Mouse (Mus musculus): ENCODE measurements around the gene Scg5. TPM values are rescaled to one million over a fixed set of nuclear protein-coding genes. Genes with fewer than 3 reads are reported as not detected.

Scg5 gene
- total and polyA plus RNA-seq, 2 experiments from 2014 or later = 234 to 419 TPM

DNA sequence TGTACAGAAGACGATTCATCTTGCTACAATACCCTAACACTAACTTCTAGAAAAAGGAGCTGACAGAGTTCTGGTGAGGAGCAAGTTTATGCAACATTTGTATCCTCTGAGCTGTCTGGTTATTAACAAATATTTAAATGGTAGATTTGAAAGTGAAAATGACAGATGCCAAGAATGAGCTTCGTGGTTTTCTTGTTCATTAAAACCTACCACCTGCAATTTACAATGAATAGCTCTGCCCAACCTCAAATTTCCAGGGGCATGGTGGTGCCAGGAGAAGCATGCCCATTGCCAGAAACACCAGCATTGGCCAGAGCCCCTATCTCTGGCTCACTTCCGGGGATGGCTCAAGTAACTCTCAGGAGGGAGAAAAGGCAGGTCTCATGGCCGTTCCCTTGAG, 47.4 kb downstream of the Scg5 start:
- no peak overlapping the region for H3K4me2 ChIP-seq (ENCODE audit: low read depth, low read length, poor library complexity, severe bottlenecking)
- no peak overlapping the region for H3K27ac ChIP-seq (ENCODE audit: low read depth, low read length)
- 0 out of 2 replicates have a peak, but pooled peaks cover 10% of the 10 kb centered on the region for H3K36me3 ChIP-seq (ENCODE audit: insufficient read depth, low read length)
- no peak overlapping the region for H3K4me3 ChIP-seq (ENCODE audit: low read depth, low read length)
- H3K27me3 ChIP-seq (ENCODE audit: insufficient read depth, low read length) = no peaks in the 10 kb centered on the region
- no peak overlapping the region for H3K9ac ChIP-seq (replicated peaks; ENCODE audit: low read length, poor library complexity, severe bottlenecking)
- no peak for DNase-seq (ENCODE audit: low spot score)
- no peak for TF ChIP-seq CTCF (IDR thresholded peaks at IDR 0.05)
- ATAC-seq (ENCODE audit: low FRiP score) = no peak
- H3K9me3 ChIP-seq (ENCODE audit: low read length) = no peaks in the 10 kb centered on the region
- no peaks in the 10 kb centered on the region for H3K4me1 ChIP-seq (ENCODE audit: insufficient read depth, low read length)
- 84% methylated on average over 4 of the region's 4 CpGs for whole genome bisulfite sequencing

DNA sequence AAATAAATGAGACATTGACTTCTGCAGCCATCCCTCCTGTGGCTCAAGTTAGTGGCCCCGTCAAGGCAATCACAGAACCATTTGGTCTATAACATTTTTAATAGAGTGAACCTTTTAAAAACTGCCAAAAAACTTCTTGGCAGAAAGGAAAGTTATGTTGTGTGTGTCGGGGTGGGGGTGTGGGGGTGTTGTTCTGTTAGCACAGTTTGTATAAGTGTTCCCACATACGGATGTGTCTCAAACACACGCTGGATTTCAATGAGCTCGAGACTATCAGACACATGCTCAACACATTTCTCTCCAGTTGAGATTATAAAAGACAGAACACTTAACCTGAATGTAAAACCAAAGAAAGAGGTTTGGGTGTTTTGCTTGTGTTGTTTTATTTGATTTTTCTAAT, 47.8 kb downstream of the Scg5 start:
- 84% methylated on average over 5 of the region's 5 CpGs for WGBS
- no peak for DNase-seq (ENCODE audit: low spot score)
- H3K36me3 ChIP-seq (ENCODE audit: insufficient read depth, low read length) = 0 out of 2 replicates have a peak, but pooled peaks cover 10% of the 10 kb centered on the region

DNA sequence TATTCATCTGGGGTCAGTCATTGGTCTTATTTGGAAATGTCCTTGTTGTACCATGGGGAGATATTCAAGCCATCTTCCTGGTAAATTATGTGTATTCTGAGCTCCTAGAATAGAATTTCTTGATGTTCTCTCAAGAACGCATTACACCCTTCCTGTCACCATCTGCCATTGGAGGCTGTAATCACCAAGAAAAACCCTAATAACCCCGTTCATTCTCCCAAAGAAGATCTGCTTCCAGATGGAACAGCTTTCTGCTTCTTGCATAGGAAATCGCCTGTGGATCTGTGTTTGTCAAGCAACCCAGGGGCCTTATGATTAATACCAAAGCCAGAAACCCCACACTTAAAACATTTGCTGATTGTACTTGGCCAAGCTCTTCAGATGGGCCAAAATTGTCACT, 49.6 kb downstream of the Scg5 start:
- WGBS = 85% methylated on average over 3 of the region's 3 CpGs
- Histone ChIP-seq H3K4me1 (ENCODE audit: insufficient read depth, low read length) (no peaks in the 10 kb centered on the region), H3K27me3 (ENCODE audit: insufficient read depth, low read length) (no peaks in the 10 kb centered on the region), H3K4me2 (ENCODE audit: low read depth, low read length, poor library complexity, severe bottlenecking) (no peak overlapping the region), H3K9me3 (ENCODE audit: low read length) (no peaks in the 10 kb centered on the region), H3K4me3 (ENCODE audit: low read depth, low read length) (no peak overlapping the region), H3K27ac (ENCODE audit: low read depth, low read length) (no peak overlapping the region), H3K36me3 (ENCODE audit: insufficient read depth, low read length) (peaks cover 13% of the 10 kb centered on the region; the same call in 1 of the 2 replicates), H3K9ac (replicated peaks; ENCODE audit: low read length, poor library complexity, severe bottlenecking) (no peak overlapping the region)
- TF ChIP-seq CTCF (IDR thresholded peaks at IDR 0.05) = no peak
- DNase-seq (ENCODE audit: low spot score) = no peak
- ATAC-seq (ENCODE audit: low FRiP score) = no peak

More for the DNA sequence above, 47.8 kb downstream of the Scg5 start:
- Histone ChIP-seq H3K9me3 (ENCODE audit: low read length) (no peaks in the 10 kb centered on the region), H3K27me3 (ENCODE audit: insufficient read depth, low read length) (no peaks in the 10 kb centered on the region), H3K4me2 (ENCODE audit: low read depth, low read length, poor library complexity, severe bottlenecking) (no peak overlapping the region), H3K4me1 (ENCODE audit: insufficient read depth, low read length) (no peaks in the 10 kb centered on the region), H3K27ac (ENCODE audit: low read depth, low read length) (no peak overlapping the region), H3K9ac (replicated peaks; ENCODE audit: low read length, poor library complexity, severe bottlenecking) (no peak overlapping the region), H3K4me3 (ENCODE audit: low read depth, low read length) (no peak overlapping the region)
- no peak for ATAC-seq (ENCODE audit: low FRiP score)
- no peak for TF ChIP-seq CTCF (IDR thresholded peaks at IDR 0.05)

- H3K4me1 ChIP-seq (ENCODE audit: insufficient read depth, low read length) = no peaks in the 10 kb centered on the region
- no peak overlapping the region for H3K27ac ChIP-seq (ENCODE audit: low read depth, low read length)
- WGBS = 75% methylated on average over 6 of the region's 6 CpGs
- peak; percentile 49 for TF ChIP-seq CTCF (IDR thresholded peaks at IDR 0.05)
- no peaks in the 10 kb centered on the region for H3K9me3 ChIP-seq (ENCODE audit: low read length)
- H3K27me3 ChIP-seq (ENCODE audit: insufficient read depth, low read length) = no peaks in the 10 kb centered on the region
- H3K9ac ChIP-seq (replicated peaks; ENCODE audit: low read length, poor library complexity, severe bottlenecking) = no peak overlapping the region
- H3K36me3 ChIP-seq (ENCODE audit: insufficient read depth, low read length) = peaks cover 13% of the 10 kb centered on the region; the same call in 1 of the 2 replicates
- H3K4me3 ChIP-seq (ENCODE audit: low read depth, low read length) = no peak overlapping the region
- H3K4me2 ChIP-seq (ENCODE audit: low read depth, low read length, poor library complexity, severe bottlenecking) = no peak overlapping the region
- no peak for DNase-seq (ENCODE audit: low spot score)
- no peak for ATAC-seq (ENCODE audit: low FRiP score)
These were observed 50.9 kb downstream of the Scg5 start for GRCm38 (mm10) chr2:113778036-113778435.

GRCm38 (mm10) chr2:113776297-113776696, 52.6 kb downstream of the Scg5 start:
- no peaks in the 10 kb centered on the region for H3K27me3 ChIP-seq (ENCODE audit: insufficient read depth, low read length)
- H3K9me3 ChIP-seq (ENCODE audit: low read length) = no peaks in the 10 kb centered on the region
- no peak overlapping the region for H3K4me3 ChIP-seq (ENCODE audit: low read depth, low read length)

DNA sequence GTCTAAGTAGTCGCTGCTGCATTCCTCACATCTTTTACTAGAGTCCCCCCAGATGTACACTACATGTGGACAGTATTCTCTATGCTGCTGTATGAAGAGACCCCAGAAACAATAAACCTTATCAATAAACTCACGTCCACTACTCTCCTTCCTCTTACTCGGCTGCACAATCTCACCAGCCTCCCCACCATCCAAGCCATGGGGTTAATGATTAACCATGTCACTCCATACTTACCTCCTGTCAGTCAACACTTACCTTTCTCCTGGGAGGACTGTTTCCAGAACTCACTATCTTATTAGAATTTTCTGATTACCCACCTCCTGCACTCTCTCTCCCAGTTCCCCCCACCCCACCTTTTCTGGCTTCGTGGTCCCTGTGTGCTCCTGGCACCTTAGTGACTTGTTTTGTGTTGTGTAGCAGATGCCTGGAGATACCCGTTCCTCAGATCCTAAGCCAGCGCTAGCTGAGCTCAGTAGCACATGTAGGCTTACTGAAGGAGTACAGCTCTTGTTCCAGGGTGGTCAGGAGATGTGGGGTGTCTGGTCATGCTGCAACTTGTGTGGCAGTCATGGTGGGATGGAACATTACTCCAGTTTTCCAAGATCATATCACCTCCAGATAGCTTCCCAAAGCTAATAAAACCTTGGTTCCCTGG, 54.6 kb downstream of the Scg5 start:
- Histone ChIP-seq H3K4me1 (ENCODE audit: insufficient read depth, low read length) (no peaks in the 10 kb centered on the region), H3K4me2 (ENCODE audit: low read depth, low read length, poor library complexity, severe bottlenecking) (no peak overlapping the region), H3K4me3 (ENCODE audit: low read depth, low read length) (no peak overlapping the region), H3K27me3 (ENCODE audit: insufficient read depth, low read length) (no peaks in the 10 kb centered on the region), H3K9ac (replicated peaks; ENCODE audit: low read length, poor library complexity, severe bottlenecking) (no peak overlapping the region), H3K36me3 (ENCODE audit: insufficient read depth, low read length) (peaks cover 3% of the 10 kb centered on the region; the same call in 1 of the 2 replicates), H3K9me3 (ENCODE audit: low read length) (no peaks in the 10 kb centered on the region), H3K27ac (ENCODE audit: low read depth, low read length) (no peak overlapping the region)
- 84% methylated on average over 6 of the region's 6 CpGs for WGBS
- TF ChIP-seq CTCF (IDR thresholded peaks at IDR 0.05) = no peak
- ATAC-seq (ENCODE audit: low FRiP score) = no peak
- no peak for DNase-seq (ENCODE audit: low spot score)

More at GRCm38 (mm10) chr2:113776297-113776696, 52.6 kb downstream of the Scg5 start:
- Histone ChIP-seq H3K4me2 (ENCODE audit: low read depth, low read length, poor library complexity, severe bottlenecking) (no peak overlapping the region), H3K27ac (ENCODE audit: low read depth, low read length) (no peak overlapping the region), H3K4me1 (ENCODE audit: insufficient read depth, low read length) (no peaks in the 10 kb centered on the region), H3K9ac (replicated peaks; ENCODE audit: low read length, poor library complexity, severe bottlenecking) (no peak overlapping the region), H3K36me3 (ENCODE audit: insufficient read depth, low read length) (peaks cover 11% of the 10 kb centered on the region; the same call in 1 of the 2 replicates)
- no peak for TF ChIP-seq CTCF (IDR thresholded peaks at IDR 0.05)
- ATAC-seq (ENCODE audit: low FRiP score) = no peak
- WGBS = 86% methylated on average over 3 of the region's 3 CpGs
- DNase-seq (ENCODE audit: low spot score) = no peak
